Mouse (Mus musculus) frontal cortex, postnatal 10 days (tissue): Measurements from ENCODE around the gene Eef1b2.
"Not testable (repeated sequence)": the region's sequence is repeated elsewhere in the genome, so short reads cannot be mapped to it uniquely, and the experiment has no call there.

Experiments used
- DNase-seq, 2 experiments: peaks; one replicate each; pipeline ENCODE4 v3.0.0; 2022; ENCODE audit warnings: low spot score in 2 of 2, mixed read lengths in 1 of 2

Eef1b2 gene

DNA sequence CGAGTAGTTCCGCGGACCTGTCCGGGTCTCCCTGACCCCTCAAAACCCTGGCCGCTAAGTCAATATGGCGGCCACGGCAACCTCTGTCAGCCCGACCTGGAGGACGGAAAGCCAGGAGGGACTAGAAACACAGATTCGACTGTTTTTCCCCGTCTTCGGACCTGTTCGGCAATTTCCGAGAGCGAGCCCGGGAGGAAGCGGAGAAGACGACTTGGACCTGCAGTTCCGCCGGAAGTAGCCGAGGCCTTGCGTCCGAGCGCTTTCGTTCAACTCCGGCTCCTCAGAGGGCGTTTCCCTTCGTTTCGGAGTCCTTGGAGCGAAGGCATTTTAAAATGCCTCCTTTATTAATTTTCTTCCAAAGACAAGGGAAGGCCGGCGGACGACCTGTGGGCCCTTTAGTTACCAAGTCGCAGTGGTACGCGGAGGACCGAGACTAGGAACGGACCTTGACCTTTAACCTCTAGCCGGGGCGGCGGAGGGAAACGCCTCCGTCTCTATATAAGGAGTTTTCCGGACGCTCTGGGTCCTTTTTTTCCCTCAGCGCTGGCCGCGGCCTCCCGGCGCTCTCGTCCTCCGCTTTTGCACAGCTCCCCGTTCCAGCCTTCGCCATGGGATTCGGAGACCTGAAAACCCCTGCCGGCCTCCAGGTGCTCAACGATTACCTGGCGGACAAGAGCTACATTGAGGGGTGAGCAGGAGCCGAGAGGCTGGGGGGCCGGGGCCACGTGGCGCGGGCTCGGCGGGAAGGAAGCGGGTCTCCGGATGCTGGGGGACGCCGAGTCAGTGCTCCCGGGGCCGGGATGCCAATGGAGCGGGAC is at the start of gene Eef1b2, which contains the start of gene Ndufs1:
Eef1b2 (plus strand) TSS at position 222 of the 818 bp plus-strand sequence.
Ndufs1 (minus strand) TSS at position 230 of the 818 bp plus-strand sequence.
- DNase-seq: peak; percentile 97 to 99

DNA sequence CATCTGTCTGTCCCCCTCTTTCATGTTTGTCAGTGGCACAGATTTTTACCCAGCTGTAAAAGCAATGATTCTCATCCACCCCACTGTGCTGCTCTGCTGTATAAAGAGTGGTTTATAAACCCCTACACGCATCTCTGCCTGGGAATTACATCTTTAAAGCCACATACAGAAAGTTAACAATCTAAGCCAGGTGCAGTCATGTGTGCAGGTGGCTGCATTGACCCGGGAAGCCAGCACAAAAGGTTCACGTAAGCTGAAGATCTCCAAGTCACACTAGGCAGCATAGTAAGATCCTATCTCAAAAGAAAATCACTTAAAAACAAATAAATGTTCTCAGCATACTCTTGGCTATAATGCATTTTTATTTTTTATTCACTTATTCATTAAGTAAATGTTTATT is 47.4 kb upstream of the Eef1b2 start:
- DNase-seq: no peak

DNA sequence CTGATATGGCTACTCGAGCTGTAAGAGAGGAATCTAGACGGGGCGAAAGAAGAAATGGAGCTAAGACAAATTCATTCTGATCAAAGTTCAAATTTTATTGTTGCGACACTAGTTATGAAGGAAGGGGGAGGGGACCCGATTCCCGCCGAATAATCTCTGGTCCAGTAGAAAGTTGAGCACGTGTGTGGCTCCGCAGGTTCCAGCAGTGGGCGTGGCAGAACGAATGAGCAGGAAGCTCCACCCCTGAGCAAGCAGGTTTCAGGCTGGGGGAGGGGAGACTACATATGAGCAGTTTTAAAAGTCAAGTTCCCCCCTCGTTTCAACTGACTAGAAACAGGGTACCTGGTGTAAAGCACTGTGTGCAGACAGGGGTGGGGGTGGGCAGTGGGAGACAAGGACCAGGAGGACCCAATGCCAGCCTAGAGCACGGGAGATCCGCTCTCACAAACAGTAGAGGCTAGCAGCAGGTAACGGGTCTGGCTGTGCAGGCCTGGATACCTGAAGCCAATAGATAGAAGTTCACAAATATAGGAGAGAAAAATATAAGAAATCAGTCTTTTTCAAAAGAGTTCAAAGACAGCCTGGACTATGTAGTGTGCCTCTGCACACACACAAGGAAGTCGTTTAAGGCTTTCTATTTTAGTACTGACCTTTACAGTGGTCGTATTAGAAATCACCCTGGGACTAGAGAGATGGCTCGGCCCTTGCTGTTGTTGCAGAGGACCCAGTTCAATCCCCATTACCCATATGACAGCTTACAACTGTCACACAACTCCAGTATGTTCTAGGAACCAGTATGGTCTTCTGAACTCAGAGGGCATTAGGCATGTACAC is 46.6 kb upstream of the Eef1b2 start:
- no peak for DNase-seq

DNA sequence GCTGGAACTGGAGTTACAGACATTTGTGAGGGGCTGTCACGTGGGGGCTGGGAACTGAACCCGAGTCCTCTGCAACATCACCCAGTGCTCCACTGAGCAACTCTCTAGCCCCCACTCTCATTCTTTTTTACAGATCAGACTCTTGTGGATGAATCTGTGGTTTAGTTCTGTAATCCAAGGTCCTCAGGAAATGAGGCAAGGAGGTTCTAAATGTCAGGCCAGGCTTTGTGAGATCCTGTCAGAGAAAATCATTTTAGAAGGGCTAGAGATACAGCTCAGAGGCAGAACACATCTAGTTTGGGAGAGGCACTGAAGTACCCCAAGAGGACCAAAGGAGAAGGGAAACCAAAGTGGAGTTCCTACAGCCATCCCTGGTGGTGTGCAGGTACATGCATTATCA is 45.7 kb upstream of the Eef1b2 start:
- no peak for DNase-seq

DNA sequence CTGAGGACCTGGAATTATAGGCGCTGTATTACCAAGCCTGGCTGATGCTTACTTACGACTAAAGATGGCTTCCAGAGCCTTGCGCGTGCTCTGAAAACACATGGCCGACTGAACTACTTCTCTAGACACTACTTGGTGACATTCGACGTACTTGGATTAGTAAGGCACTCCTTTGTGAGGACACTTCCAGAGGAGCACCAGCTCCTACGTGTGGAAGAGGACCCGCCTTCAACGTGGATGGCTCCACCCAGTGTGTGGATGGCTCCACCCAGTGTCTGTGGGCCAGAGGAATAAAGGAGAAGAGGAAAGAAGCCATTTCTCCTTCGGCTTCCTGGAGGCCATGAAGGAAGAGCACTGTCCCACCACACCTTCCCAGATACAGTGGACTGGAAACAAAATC is 44.9 kb upstream of the Eef1b2 start:
- no peak for DNase-seq

DNA sequence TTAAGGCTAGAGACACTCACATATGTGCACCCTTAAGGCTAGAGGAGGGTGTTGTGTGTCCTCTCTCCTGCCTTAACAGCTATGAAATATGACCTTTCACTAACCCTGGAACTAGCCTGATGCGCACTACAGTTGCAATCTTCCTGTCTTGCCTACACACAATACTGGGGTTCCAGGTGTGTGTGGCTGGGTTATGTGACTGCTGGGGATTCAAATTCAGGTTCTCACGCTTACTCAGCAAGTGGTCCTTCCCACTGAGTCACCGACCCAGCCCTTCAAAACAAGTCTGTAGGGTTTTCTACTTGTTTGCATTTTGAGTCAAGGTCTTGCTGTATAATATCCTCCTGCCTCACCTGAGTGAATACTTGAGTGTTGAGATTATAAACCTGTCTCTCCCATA is 42.1 kb upstream of the Eef1b2 start:
- no peak for DNase-seq

DNA sequence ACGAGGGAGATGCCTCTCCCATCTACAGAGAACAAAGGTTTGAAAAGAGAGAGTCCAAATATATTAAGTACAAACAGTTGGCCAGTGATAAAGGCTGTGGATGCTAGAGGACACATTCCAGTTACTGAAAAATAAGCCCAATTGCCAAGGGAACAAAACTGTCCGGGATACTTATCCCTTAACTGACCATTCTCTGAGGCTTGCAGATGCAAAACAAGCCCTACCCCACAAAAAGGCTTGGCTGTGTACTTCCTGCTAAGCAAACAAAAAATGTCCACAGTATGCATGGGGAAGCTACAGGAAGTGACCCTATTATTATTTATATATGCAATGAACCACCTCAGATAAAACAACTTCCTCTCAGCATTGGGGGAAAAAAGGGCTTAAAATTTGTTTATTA is 38.7 kb upstream of the Eef1b2 start:
- no peak for DNase-seq

DNA sequence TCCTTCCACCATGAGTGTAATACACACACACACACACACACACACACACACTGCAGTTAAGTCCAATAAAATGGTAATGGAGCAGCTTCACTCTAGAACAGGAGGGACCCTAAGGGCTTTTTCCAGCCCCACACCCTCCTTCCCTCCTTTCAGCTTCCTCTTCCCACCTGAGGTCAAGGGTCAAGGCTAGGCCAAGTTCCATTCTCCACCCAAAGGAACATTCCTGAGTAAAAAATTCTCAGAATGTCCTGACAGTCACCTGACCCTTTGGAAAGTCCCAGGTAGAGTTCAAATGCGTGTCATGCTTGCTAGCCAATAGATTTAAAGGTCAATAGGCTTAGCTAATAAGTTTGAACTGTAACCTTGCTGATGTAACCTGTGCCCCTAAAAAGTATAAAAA is 38.0 kb upstream of the Eef1b2 start:
- not testable (repeated sequence) for DNase-seq

DNA sequence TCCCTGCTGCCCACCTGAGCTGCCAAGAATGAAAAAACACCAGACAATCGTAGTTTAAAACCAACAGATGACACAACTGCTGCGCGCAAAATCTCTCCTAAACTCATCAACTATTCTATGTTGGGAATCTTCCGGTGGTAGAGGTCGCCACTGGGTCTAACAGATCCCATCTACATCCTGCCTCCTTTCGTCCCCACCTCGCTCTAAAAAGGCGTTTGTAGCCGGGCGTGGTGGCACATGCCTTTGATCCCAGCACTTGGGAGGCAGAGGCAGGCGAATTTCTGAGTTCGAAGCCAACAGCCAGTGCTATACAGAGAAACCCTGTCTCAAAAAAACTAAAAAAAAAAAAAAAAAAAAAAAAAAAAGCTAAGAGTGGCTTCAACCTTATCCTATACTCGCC is 36.4 kb upstream of the Eef1b2 start:
- DNase-seq: no peak

DNA sequence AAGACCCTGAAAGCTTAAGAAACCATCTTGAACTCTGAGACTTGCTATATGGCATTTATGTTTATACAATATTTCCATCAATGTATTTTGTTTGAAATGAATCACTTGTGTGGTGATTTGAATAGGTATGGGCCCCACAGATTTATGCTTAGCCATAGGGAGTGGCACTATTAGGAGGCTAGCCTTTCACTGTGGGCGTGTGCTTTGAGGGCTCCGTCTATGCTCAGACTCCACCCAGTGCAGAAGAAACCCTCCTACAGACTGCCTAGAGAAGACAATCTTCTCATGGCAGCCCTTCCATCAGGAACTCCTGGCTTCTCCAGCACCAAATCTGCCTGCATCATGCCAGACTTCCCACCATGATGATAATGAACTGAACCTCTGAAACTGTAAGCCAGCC is 8.0 kb upstream of the Eef1b2 start:
- no peak for DNase-seq

DNA sequence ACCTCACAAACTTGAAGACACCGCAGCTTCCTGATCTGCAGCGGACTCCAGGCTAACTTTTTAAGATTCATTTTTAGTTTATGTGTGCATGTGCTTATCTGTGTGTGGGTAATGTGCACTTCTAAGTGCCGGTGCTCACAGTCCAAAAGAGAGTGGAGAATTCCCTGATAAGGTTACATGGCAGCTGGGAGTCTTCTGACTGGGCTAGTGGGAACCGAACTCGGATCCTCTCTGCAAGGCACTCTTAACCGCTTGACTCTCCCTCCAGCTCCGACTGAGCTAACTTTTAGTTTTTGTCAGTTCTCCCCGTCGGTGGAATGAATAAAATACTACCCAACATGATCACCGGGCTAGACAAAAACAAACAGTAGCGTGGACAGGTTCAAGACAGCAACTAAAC is 772 bp upstream of the Eef1b2 start:
- no peak for DNase-seq

DNA sequence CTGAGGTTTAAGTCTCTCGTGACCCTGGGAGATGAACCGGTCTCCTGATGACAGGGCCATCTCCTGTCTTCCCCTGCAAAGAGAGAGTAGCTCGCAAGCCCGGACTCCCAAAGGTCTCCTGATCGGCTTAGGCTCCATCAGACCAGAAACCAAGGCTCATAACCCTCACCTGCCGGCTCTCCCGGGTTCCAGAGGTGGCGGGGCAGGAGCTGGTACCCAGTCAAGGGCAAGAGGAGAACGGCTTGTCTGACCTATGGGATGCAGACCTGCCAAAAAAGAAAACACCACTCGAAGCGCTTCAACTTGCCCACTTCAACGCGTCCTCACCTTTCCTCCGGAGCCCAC is 394 bp upstream of the Eef1b2 start:
- DNase-seq: no peak

DNA sequence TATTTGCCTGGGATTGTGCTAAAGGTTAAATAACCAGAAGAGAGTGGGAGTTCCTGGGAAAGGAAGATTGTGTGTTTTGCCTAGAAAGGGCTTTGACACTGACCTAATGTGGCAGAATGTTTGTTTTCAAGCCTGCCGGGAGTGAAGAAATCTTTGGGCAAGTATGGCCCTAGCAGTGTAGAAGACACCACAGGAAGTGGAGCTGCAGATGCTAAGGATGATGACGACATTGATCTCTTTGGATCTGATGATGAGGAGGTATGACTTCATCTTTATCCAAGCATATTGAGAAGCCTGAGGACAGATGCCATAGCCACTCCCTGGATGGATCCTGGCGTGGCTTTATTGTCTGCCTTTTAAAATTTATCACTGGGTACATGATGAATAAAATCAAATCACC is 1.7 kb downstream of the Eef1b2 start:
- no peak for DNase-seq

DNA sequence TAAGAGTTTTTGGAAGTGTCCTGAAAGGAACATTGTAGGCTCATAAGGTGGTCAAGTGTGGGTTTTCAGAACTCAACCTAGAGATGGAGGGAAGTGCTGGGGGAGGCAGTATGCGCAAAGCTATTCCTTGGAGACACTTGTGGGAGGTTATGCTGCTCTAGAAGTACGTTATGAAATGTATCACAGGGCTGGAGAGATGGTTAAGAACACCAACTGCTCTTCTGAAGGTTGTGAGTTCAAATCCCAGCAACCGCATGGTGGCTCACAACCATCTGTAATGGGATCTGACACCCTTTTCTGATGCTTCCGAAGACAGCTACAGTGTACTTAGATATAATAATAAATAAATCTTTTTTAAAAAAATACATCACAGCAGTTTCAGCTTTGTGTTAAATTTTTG is 3.5 kb downstream of the Eef1b2 start:
- DNase-seq: no peak

DNA sequence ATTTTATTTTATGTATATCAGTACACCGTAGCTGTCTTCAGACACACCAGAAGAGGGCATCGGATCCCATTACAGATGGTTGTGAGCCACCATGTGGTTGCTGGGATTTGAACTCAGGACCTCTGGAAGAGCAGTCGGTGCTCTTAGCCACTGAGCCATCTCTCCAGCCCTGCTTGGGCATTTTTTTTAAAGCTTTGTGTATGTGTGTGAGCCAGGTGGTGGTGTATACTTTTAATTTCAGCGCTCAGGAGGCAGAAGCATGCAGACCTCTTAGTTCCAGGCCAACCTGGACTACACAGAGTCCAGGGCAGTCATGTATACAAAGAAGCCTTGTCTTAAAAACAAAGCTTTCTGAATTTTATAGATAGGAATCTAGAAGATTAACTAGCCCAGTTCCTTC is 4.0 kb downstream of the Eef1b2 start:
- not testable (repeated sequence) for DNase-seq

DNA sequence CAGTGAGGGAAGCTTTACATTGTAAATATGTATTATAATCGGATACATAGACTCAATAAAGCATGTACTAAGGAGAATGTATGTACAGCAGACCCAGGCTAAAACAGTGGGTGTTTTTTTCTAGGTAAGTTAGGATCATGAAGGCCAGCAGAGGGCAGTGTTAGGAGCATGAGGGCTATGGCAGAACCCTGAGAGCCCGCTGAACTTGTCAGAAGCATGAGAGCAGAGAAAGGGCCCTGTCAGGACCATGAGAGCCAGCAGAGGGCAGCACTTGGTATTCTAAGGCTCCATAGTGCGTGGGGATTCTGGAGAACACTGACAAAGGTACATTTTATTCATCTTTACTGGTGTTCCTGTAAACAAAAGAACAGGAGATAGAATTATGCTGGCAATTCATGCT is 4.4 kb downstream of the Eef1b2 start:
- DNase-seq: peak; percentile 86 to 88

DNA sequence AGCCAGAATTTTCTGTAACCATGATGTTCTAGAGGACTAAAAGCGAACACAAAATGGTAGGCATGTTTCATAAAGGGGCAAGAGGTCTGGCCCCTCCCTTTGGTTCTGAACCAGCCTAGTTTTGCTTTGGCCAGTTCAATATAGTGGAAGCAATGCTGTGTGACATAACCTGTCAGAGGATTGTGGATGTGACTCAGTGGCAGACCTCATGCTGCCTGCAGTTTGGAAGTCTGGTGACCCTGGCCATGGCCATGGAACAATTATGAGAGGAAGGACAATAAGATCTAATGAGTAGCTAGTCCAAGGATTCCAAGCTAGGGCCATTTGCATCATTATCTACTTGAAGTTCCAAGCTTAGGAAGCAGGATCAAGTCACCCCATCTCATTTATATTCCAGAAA is 4.9 kb downstream of the Eef1b2 start:
- no peak for DNase-seq

DNA sequence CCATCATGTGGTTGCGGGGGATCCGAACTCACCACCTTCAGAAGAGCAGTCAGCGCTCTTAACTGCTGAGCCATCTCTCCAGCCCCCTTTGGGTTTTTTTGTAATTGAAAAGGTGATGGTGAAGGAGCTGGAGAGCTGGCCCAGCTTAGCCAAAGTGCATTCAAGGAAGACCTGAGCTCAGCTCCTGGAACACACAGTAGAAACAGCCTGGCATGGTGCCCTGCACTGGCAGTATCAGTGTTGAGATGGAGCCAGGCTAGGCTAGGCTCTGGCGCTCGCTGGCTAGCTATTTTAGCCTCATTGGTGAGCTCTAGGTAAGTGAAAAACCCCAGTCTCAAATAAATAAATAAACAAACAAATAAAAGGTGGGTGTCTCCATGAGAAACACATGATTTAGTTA is 5.6 kb downstream of the Eef1b2 start:
- peak in 1 of 2 experiments; percentile 42 for DNase-seq

DNA sequence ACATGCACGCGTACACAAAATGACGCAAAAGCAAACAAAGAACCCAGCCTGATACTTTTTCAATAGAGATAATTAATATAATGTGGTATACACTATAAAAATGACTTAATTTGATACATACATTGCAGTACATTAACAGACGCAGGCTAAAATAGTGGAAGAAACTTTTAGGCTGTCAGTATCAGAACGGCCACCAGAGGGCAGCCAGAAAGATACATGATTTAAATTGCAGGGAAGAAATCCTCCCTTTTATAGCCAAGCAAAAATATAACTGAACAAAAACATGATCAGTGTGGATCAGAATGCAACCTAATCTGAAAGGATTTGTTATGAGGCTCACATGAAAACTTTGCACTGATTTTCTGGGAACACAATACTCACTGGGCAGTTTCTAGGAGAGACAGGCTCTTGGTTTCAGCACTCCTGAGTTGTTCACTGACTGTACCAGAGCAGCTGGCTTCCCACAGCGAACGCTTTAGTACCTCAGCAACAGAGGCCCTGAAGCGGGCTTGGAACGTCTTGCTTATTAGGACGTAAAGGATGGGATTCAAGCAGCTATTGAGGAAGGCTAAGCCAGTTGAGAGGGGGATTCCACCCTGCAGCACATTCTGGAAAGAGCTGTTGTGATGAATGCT is 6.1 kb downstream of the Eef1b2 start:
- peak in 1 of 2 experiments; percentile 52 for DNase-seq

DNA sequence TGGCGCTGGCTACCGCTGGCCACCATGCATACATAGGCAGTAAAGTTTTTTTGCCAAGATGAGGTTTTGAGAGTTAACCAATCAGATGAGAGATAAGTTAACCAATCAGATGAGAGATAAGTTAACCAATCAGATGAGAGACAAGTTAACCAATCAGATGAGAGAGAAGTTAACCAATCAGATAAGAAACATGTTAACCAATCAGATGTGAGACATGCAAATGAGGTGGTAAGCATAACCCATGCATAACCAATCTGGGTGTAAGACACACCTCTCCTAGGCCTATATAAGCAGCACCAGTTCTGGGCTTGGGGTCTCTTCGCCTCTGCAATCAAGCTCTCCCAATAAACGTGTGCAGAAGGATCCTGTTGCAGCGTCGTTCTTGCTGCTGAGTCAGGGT is 8.8 kb downstream of the Eef1b2 start:
- not testable (repeated sequence) for DNase-seq

DNA sequence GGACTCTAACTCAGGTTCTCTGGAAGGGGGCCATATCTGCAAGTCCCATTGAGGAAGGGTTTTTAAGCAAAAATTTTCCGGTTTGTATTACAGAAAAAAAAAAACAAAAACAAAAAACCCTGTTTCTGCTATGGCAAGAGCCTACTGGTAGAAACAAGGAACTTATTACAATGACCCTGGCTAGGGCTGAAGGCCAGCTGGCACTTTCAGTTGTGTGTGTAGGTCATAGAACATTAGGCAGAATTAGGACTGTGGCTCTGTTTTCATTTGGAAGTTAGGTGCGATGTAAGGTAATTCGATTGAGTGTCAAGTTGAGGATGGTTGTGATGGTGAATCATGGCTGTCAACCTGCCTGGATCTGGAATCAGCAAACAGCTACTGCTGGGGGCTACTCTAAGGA is 11.9 kb downstream of the Eef1b2 start:
- no peak for DNase-seq

DNA sequence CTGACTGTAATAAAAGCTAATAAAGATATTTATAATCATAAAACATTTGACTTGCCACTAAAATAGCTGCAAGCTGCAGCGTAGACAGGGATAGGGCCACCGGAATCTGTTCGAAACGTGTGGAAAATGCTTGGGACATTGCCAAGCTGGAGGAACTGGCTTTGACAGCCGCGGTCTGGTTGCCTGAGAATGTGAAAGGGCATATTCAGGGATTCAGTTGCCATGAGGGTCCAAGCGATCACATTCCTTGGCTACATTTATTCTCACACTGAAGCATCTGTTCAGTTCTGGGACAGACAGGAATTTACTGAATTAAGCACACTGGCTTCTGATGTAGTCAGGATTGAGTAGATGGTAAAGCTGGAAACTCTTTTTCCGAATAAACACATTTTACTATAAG is 14.2 kb downstream of the Eef1b2 start:
- DNase-seq: no peak
